Mouse (Mus musculus): ENCODE data around the gene Plekha6. TPM values are rescaled to one million over a fixed set of nuclear protein-coding genes. Genes with fewer than 3 reads are reported as not detected.

Gene Plekha6
- total RNA-seq, 2 experiments from 2014 or later = 57.2 to 59.3 TPM

Other genes with a start within 250 kb of the Plekha6 start
- gene Mdm4, start 133.6 kb upstream of the Plekha6 start, total RNA-seq (2021) = 10 to 100 TPM; 78.7 to 82.2 TPM
- gene Pik3c2b, start 118.5 kb upstream of the Plekha6 start, total RNA-seq (2021) = 10 to 100 TPM; 27.3 to 28.6 TPM
- gene Ppp1r15b, start 33.1 kb upstream of the Plekha6 start, total RNA-seq (2021) = 10 to 100 TPM; 43.6 to 44.1 TPM
- gene Golt1a, start 145.6 kb downstream of the Plekha6 start, total RNA-seq (2021) = under 1 TPM in 1 of 2 experiments, not detected in 1; 0.39 TPM
- not detected for gene Kiss1, start 157.7 kb downstream of the Plekha6 start, total RNA-seq (2021)
- gene Ren1, start 186.3 kb downstream of the Plekha6 start, total RNA-seq (2021) = not detected
- 10 to 100 TPM in 1 of 2 experiments, 1 to 10 TPM in 1; 6.0 to 10.2 TPM for gene Etnk2, start 199.4 kb downstream of the Plekha6 start, total RNA-seq (2021)

Data from left cerebral cortex, postnatal 10 days (tissue).